Mouse (Mus musculus): ENCODE measurements at regions not wholly inside any gene's neighbourhood (a gene's known extent, or its start where the extent isn't known, plus 50 kb on each side); places are given as distances from the start of the nearest gene placed in this dataset.

DNA sequence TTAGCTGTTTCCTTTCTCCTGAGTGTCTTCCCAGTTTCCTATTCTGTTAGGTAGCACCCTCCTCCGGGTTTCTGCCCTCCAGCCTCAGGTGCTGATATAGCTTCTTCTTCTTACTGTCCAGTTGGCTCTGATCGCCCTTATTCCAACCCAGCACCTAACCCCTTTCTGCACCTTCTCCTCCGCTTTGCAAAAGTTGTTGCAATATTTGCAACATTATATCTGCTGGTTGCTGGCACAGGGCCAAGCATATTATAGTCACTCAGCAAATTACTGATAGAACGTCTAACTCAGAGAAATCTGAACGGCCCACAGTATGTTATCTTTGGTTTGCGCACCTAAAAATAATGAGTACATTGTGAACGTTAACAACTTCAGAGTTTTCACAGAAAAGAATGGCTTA lies 183.6 kb upstream of the Rpl34 start:
- 76% methylated on average over 7 of the region's 7 CpGs for WGBS
- no peak for DNase-seq (ENCODE audit: extremely low read depth, low read depth, low spot score)
- Histone ChIP-seq H3K27me3 (ENCODE audit: control insufficient read depth, insufficient read depth, low read length) (no peaks in the 10 kb centered on the region), H3K9ac (ENCODE audit: low read depth, low read length) (no peak overlapping the region), H3K27ac (replicated peaks; ENCODE audit: insufficient read depth, low read depth, low read length) (no peak overlapping the region), H3K79me2 (ENCODE audit: control insufficient read depth, insufficient read depth, low read length) (no peaks in the 10 kb centered on the region), H3K4me1 (ENCODE audit: control insufficient read depth, insufficient read depth, low read length) (no peaks in the 10 kb centered on the region), H3K4me3 (ENCODE audit: insufficient read depth, low read depth, low read length) (no peak overlapping the region), H3K36me3 (ENCODE audit: control insufficient read depth, insufficient read depth, low read length) (no peaks in the 10 kb centered on the region)
- TF ChIP-seq POLR2A (IDR thresholded peaks at IDR 0.05; ENCODE audit: extremely low read depth, insufficient read depth, low read length): no peak
- TF ChIP-seq CTCF (IDR thresholded peaks at IDR 0.05; ENCODE audit: low read depth, low read length): no peak

DNA sequence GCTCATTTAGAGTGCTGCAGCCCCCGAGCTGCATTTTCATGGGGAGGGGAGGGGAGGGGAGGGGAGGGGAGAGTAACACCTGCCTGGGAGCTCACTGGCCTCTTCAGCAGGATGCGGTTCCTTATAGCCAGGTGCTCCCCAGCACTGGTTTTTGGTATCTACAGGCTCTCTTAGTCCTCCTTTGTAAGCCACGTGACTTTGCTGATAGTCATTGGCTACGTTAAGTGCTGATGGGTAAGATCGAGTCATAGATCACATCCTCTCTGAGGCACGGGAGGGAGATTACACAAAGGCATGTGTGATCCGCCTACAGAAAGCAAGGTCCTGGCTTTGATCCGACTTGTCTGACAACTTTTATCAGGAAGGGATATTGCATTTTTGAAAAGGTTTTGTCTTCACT lies 174.9 kb upstream of the Rpl34 start:
- no peaks in the 10 kb centered on the region for H3K27me3 ChIP-seq (ENCODE audit: control insufficient read depth, insufficient read depth, low read length)
- 45% methylated on average over 8 of the region's 8 CpGs for WGBS

DNA sequence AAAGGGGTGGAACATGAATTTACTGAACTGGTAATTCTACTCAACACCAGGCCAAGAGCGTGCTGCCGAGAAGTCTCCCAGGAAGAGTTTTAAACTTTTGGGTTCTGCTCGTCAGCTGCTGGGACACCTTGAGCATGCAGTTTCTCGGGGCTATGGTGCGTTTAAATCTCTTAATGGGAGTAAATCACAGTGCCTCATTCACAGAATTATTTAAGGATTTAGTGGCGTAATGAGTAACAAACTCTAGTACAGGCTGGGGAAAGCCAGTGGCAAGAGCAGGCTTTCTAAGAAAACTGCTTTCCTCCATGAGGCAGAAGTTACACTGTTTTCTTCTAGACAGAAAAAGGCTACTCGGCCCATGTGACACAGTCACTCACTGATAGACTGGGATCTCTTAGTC lies 173.1 kb upstream of the Rpl34 start:
- TF ChIP-seq CTCF (IDR thresholded peaks at IDR 0.05; ENCODE audit: low read depth, low read length) (no peak), POLR2A (IDR thresholded peaks at IDR 0.05; ENCODE audit: extremely low read depth, insufficient read depth, low read length) (no peak)
- 96% methylated on average over 7 of the region's 7 CpGs for WGBS
- Histone ChIP-seq H3K79me2 (ENCODE audit: control insufficient read depth, insufficient read depth, low read length) (no peaks in the 10 kb centered on the region), H3K27ac (replicated peaks; ENCODE audit: insufficient read depth, low read depth, low read length) (no peak overlapping the region), H3K4me3 (ENCODE audit: insufficient read depth, low read depth, low read length) (no peak overlapping the region), H3K36me3 (ENCODE audit: control insufficient read depth, insufficient read depth, low read length) (no peaks in the 10 kb centered on the region), H3K4me1 (ENCODE audit: control insufficient read depth, insufficient read depth, low read length) (no peaks in the 10 kb centered on the region), H3K27me3 (ENCODE audit: control insufficient read depth, insufficient read depth, low read length) (no peaks in the 10 kb centered on the region), H3K9ac (ENCODE audit: low read depth, low read length) (no peak overlapping the region)
- DNase-seq (ENCODE audit: extremely low read depth, low read depth, low spot score): no peak

More for the DNA sequence above, 174.9 kb upstream of the Rpl34 start:
- DNase-seq (ENCODE audit: extremely low read depth, low read depth, low spot score): no peak
- Histone ChIP-seq H3K36me3 (ENCODE audit: control insufficient read depth, insufficient read depth, low read length) (no peaks in the 10 kb centered on the region), H3K79me2 (ENCODE audit: control insufficient read depth, insufficient read depth, low read length) (no peaks in the 10 kb centered on the region), H3K27ac (replicated peaks; ENCODE audit: insufficient read depth, low read depth, low read length) (no peak overlapping the region), H3K4me1 (ENCODE audit: control insufficient read depth, insufficient read depth, low read length) (no peaks in the 10 kb centered on the region), H3K4me3 (ENCODE audit: insufficient read depth, low read depth, low read length) (no peak overlapping the region), H3K9ac (ENCODE audit: low read depth, low read length) (no peak overlapping the region)
- no peak for TF ChIP-seq CTCF (IDR thresholded peaks at IDR 0.05; ENCODE audit: low read depth, low read length)
- TF ChIP-seq POLR2A (IDR thresholded peaks at IDR 0.05; ENCODE audit: extremely low read depth, insufficient read depth, low read length): no peak

DNA sequence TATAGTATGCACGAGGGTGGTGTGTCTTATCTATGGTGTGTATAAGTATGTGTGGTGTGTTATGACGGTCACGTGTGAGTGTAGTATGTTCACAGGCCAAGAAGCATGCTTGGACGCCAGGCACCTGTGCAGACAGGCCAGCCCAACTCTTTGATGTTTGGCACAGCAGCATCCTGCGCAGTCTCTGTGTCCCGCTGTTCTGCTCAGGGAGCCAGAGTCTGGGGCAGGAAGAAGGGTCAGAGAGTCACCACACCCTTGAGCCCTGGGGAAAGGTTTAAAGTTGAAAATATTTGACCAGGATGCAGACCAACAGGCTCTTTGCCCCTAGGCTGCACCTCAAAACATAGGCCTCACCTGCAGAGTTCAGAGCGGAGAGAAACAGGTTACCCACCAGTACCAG lies 172.2 kb upstream of the Rpl34 start:
- H3K27ac ChIP-seq (replicated peaks; ENCODE audit: insufficient read depth, low read depth, low read length): no peak overlapping the region
- H3K9ac ChIP-seq (ENCODE audit: low read depth, low read length): no peak overlapping the region
- H3K4me1 ChIP-seq (ENCODE audit: control insufficient read depth, insufficient read depth, low read length): no peaks in the 10 kb centered on the region
- no peaks in the 10 kb centered on the region for H3K36me3 ChIP-seq (ENCODE audit: control insufficient read depth, insufficient read depth, low read length)
- H3K4me3 ChIP-seq (ENCODE audit: insufficient read depth, low read depth, low read length): no peak overlapping the region
- TF ChIP-seq POLR2A (IDR thresholded peaks at IDR 0.05; ENCODE audit: extremely low read depth, insufficient read depth, low read length) (no peak), CTCF (IDR thresholded peaks at IDR 0.05; ENCODE audit: low read depth, low read length) (no peak)
- H3K79me2 ChIP-seq (ENCODE audit: control insufficient read depth, insufficient read depth, low read length): no peaks in the 10 kb centered on the region
- no peak for DNase-seq (ENCODE audit: extremely low read depth, low read depth, low spot score)
- no peaks in the 10 kb centered on the region for H3K27me3 ChIP-seq (ENCODE audit: control insufficient read depth, insufficient read depth, low read length)
- 88% methylated on average over 7 of the region's 7 CpGs for WGBS

DNA sequence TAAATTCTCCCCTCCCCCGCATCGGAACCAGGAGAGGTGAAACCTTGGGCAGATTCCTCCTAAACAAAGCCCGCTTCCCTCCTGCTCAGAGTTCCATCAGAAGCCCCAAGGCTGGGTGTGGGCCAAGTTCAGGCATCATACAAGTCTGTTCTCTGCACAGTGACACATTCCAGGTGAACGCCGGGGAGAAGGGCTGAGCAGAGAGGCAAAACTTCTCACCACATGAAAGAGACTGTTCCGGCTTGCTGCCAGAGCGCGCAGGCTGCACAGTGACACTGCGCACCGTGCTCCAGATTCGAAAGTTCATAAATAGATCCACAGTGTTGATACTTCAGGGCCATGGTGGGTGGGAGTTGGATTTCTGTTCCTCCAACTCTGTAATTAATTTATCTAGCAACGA lies 171.1 kb upstream of the Rpl34 start:
- TF ChIP-seq POLR2A (IDR thresholded peaks at IDR 0.05; ENCODE audit: extremely low read depth, insufficient read depth, low read length) (no peak), CTCF (IDR thresholded peaks at IDR 0.05; ENCODE audit: low read depth, low read length) (no peak)
- 90% methylated on average over 12 of the region's 12 CpGs for WGBS

DNA sequence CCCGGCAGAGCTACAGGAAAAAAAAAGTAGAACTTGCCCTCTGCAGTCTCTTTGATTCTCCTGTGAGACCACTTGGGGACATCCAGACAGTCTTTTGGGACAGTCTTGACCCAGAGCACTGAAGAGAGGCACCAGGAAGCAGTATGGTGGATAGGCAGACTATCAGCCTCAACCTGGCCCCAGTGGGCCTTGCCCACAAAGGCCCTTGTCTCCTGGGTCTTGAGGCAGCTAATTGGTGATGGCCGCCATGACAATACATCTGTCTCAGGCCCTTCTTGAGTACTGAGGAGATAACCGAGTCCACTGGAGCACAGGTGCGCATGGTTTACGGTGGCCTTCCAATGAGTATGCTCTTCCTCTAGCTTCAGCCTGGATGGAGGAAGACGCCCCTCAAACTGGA lies 170.6 kb upstream of the Rpl34 start:
- Histone ChIP-seq H3K4me3 (ENCODE audit: insufficient read depth, low read depth, low read length) (no peak overlapping the region), H3K9ac (ENCODE audit: low read depth, low read length) (no peak overlapping the region), H3K36me3 (ENCODE audit: control insufficient read depth, insufficient read depth, low read length) (no peaks in the 10 kb centered on the region), H3K27me3 (ENCODE audit: control insufficient read depth, insufficient read depth, low read length) (no peaks in the 10 kb centered on the region), H3K79me2 (ENCODE audit: control insufficient read depth, insufficient read depth, low read length) (no peaks in the 10 kb centered on the region), H3K27ac (replicated peaks; ENCODE audit: insufficient read depth, low read depth, low read length) (no peak overlapping the region), H3K4me1 (ENCODE audit: control insufficient read depth, insufficient read depth, low read length) (no peaks in the 10 kb centered on the region)
- no peak for DNase-seq (ENCODE audit: extremely low read depth, low read depth, low spot score)
- TF ChIP-seq POLR2A (IDR thresholded peaks at IDR 0.05; ENCODE audit: extremely low read depth, insufficient read depth, low read length): no peak
- TF ChIP-seq CTCF (IDR thresholded peaks at IDR 0.05; ENCODE audit: low read depth, low read length): no peak
- 92% methylated on average over 6 of the region's 6 CpGs for WGBS

More for the DNA sequence above, 171.1 kb upstream of the Rpl34 start:
- no peak overlapping the region for H3K9ac ChIP-seq (ENCODE audit: low read depth, low read length)
- H3K27ac ChIP-seq (replicated peaks; ENCODE audit: insufficient read depth, low read depth, low read length): no peak overlapping the region
- no peaks in the 10 kb centered on the region for H3K79me2 ChIP-seq (ENCODE audit: control insufficient read depth, insufficient read depth, low read length)
- no peak for DNase-seq (ENCODE audit: extremely low read depth, low read depth, low spot score)
- no peak overlapping the region for H3K4me3 ChIP-seq (ENCODE audit: insufficient read depth, low read depth, low read length)
- H3K36me3 ChIP-seq (ENCODE audit: control insufficient read depth, insufficient read depth, low read length): no peaks in the 10 kb centered on the region
- H3K4me1 ChIP-seq (ENCODE audit: control insufficient read depth, insufficient read depth, low read length): no peaks in the 10 kb centered on the region
- no peaks in the 10 kb centered on the region for H3K27me3 ChIP-seq (ENCODE audit: control insufficient read depth, insufficient read depth, low read length)
